Mouse (Mus musculus) heart, adult 8-10 months (tissue): ENCODE measurements around the gene Timm10. TPM values are rescaled to one million over a fixed set of nuclear protein-coding genes. Genes with fewer than 3 reads are reported as not detected.

ENCODE experiments used
- DNase-seq: peaks from one replicate; pipeline ENCODE4 v3.0.0; 2022; ENCODE audit warnings: low spot score
- total RNA-seq, 4 experiments: library from RNA; stranded (reverse); gene quantifications; 2 replicates each; pipeline ENCODE4 v1.2.4; 2022

The Timm10 gene
- total RNA-seq, 4 experiments from 2014 or later: 119 to 134 (median 122) TPM

DNA sequence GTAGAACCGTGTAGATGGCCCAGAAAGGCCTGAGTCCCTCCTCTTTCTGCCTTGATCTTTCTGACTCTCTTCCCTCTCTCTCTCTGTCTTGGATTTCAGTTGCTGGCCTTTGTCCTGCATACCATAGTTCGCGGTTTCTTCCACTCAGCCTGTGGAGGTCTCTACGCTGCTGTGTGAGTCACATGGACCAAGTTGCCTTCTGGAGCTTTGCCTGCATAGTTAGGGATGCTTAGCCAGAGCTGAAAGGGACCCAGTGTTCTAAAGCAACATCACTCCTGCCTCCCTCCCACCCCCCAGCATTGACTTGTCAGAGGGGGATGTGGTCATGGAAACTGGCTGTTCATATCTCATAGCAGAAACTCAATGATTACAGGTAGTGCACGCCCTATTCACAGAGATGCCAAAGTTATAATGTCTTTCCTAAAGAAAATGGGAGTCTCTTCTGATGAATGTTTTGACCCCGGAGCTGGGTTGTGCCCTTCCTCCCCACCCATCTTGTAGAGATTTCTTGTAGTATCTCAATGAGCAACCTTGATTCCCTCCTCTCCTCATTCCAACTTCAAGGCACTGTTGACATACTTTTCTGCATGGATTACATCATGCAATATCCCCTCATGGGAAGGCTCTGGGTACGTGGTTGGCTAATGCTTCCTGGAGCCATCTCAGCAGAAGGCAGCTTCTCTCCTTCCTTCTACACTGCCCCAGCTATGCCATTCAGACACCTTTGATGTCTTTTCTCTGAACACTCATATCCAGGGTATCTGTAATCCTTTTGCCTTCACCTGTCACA, 33.4 kb downstream of the Timm10 start:
- no peak for DNase-seq

GRCm38 (mm10) chr2:84861430-84861829, 34.6 kb downstream of the Timm10 start:
- DNase-seq: no peak

DNA sequence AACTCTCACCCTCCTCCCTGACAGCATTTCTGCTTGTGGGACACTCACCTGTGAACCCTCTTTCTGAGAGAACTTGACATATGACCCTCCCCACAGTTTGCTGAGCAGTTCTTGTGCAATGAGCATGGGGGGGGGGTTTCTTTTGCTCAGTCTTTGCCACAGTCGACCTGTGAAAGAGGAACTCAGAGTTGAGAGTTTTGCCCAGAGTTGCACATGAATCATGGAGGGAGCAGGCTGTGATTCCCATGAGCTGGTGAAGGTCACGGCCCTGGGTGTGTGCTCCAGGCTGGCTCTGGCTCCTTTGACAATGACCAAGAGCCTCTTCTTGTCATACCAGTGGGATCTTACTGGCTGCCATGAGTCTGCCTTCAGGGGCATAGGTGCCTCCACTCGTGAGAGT, 35.4 kb downstream of the Timm10 start:
- no peak for DNase-seq

GRCm38 (mm10) chr2:84865616-84866571, 39.1 kb downstream of the Timm10 start:
- peak; percentile 48 for DNase-seq

DNA sequence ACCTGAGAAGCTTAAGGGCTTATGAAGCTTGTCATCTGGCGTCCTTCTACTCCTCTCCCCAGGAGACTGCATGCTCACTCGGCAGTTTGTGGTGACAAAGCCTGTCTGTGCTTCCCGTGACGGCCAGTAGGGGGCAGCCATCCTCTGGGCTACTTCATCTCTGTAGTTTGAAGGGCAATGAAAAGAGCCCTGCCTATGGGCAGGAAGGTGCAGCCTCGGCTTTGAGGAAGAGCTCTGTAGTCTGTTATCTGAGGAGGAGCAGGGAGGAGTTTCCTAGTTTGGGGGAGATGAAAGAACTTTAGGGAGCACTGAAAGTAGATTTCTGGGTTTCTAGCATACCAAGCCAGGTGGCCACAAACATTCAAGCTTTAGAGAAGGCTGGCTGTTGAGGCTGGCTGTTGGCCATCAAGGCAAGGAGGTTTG, 41.7 kb downstream of the Timm10 start:
- DNase-seq: peak; percentile 60

GRCm38 (mm10) chr2:84868977-84869376, 42.2 kb downstream of the Timm10 start:
- DNase-seq: no peak

GRCm38 (mm10) chr2:84870623-84871160, 43.9 kb downstream of the Timm10 start:
- no peak for DNase-seq

DNA sequence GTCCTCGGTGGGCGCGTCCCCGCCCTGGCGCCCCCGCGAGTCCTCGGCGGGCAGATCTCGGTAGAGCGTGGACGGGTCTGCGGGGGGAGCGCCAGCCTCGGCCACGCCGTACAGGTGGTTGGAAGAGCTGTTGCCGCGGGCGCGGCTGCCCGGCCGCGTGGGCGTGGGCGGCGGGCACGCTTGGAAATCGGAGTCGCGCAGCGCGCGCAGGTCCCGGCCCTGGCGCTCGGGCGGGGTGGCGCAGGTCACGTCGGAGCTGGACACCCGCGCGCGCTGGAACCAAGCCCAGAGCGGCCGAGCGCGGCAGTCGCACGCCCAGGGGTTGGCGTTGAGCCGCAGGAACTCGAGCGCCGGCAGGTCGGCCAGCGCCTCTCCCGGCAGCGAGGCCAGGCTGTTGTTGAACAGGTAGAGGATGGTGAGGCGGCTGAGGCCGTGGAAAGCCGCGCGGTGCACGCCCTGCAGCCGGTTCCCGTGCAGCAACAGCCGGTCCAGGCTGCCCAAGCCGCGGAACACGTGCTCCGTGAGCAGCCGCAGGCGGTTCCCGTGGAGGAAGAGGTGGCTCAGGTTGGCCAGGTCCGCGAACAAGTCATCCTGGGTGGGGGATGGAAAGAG, 45.4 kb downstream of the Timm10 start:
- DNase-seq: no peak

GRCm38 (mm10) chr2:84875842-84876241, 49.0 kb downstream of the Timm10 start:
- no peak for DNase-seq

Other genes starting within 250 kb of the Timm10 start
- 10 to 100 TPM; 47.1 to 62.3 (median 51.3) TPM for gene Ctnnd1, start 176.2 kb upstream of the Timm10 start, total RNA-seq
- not detected for gene Btbd18, start 167.9 kb upstream of the Timm10 start, total RNA-seq
- 10 to 100 TPM; 24.0 to 25.9 (median 24.0) TPM for gene Selenoh, start 156.2 kb upstream of the Timm10 start, total RNA-seq
- 1 to 10 TPM; 2.7 to 9.6 (median 4.9) TPM for gene Gm28635, start 149.0 kb upstream of the Timm10 start, total RNA-seq
- 10 to 100 TPM; 11.5 to 13.4 (median 12.8) TPM for gene Med19, start 148.6 kb upstream of the Timm10 start, total RNA-seq
- gene Tmx2, start 147.9 kb upstream of the Timm10 start, total RNA-seq: 100 to 1,000 TPM in 3 of 4 experiments, 10 to 100 TPM in 1; 95.0 to 143 (median 120) TPM
- gene Zdhhc5, start 111.8 kb upstream of the Timm10 start, total RNA-seq: 10 to 100 TPM; 59.4 to 67.2 (median 63.7) TPM
- 1 to 10 TPM; 4.0 to 6.5 (median 4.6) TPM for gene Clp1, start 99.6 kb upstream of the Timm10 start, total RNA-seq
- under 1 TPM; 0.46 to 0.84 (median 0.50) TPM for gene Ypel4, start 92.9 kb upstream of the Timm10 start, total RNA-seq
- 1 to 10 TPM; 1.2 to 1.8 (median 1.4) TPM for gene Gm19426, start 83.3 kb upstream of the Timm10 start, total RNA-seq
- 10 to 100 TPM; 58.4 to 76.5 (median 69.2) TPM for gene Serping1, start 51.6 kb upstream of the Timm10 start, total RNA-seq
- gene Ube2l6, start 28.2 kb upstream of the Timm10 start, total RNA-seq: 10 to 100 TPM; 11.8 to 37.6 (median 13.6) TPM
- gene Smtnl1, start 4.3 kb upstream of the Timm10 start, total RNA-seq: under 1 TPM in 2 of 4 experiments, not detected in 2; 0.14 to 0.16 TPM
- gene Slc43a1, start 11.9 kb downstream of the Timm10 start, total RNA-seq: 1 to 10 TPM; 1.6 to 2.8 (median 2.2) TPM
- gene Rtn4rl2, start 59.7 kb downstream of the Timm10 start, total RNA-seq: 1 to 10 TPM; 1.6 to 3.9 (median 2.3) TPM
- gene Slc43a3, start 109.6 kb downstream of the Timm10 start, total RNA-seq: 10 to 100 TPM; 60.6 to 71.4 (median 66.2) TPM
- not detected for gene Prg2, start 153.5 kb downstream of the Timm10 start, total RNA-seq
- gene Prg3, start 161.2 kb downstream of the Timm10 start, total RNA-seq: not detected
- 10 to 100 TPM; 35.3 to 42.5 (median 38.4) TPM for gene Ssrp1, start 210.2 kb downstream of the Timm10 start, total RNA-seq
- gene P2rx3, start 210.5 kb downstream of the Timm10 start, total RNA-seq: under 1 TPM; 0.22 to 0.83 (median 0.62) TPM
- gene Tnks1bp1, start 221.0 kb downstream of the Timm10 start, total RNA-seq: 10 to 100 TPM; 40.7 to 60.5 (median 54.9) TPM